Mouse (Mus musculus): ENCODE measurements at regions not wholly inside any gene's neighbourhood (a gene's known extent, or its start where the extent isn't known, plus 50 kb on each side); places are given as distances from the start of the nearest gene placed in this dataset.

DNA sequence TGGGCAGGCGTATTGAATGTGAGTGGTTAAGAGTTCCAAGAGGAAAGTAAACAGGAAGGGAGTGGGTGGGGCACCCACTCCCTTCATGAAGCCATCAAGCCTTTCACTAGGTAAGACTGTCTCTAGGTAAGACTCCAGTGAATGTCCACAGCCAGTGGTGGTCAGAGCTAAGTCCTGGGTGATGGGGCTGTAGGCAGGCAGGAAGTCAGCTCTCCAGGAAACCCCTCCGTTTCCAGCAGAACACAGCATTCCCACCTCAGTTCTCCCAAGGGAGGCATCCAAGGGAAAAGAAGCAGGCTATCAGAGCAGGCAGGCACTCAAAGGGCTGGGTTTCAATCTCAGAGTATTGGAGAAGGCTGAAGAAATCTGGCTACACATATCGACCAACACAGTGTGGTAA lies 66.2 kb downstream of the Tmem174 start:
- ATAC-seq (replicated peaks; ENCODE audit: insufficient number of reproducible peaks, low FRiP score, low TSS enrichment, low read depth) (no peak), DNase-seq (ENCODE audit: low spot score) (no peak)
- Histone ChIP-seq H3K9me3 (replicated peaks; ENCODE audit: control insufficient read depth, low read length) (no peaks in the 10 kb centered on the region), H3K36me3 (replicated peaks; ENCODE audit: control insufficient read depth, insufficient read depth, low read depth, low read length) (no peaks in the 10 kb centered on the region), H3K9ac (replicated peaks; ENCODE audit: low read length) (no peak overlapping the region), H3K27me3 (ENCODE audit: control insufficient read depth, insufficient read depth, low read length) (peaks cover 2% of the 10 kb centered on the region; the same call in 1 of the 2 replicates), H3K4me1 (ENCODE audit: control insufficient read depth, insufficient read depth, low read length) (peaks cover 10% of the 10 kb centered on the region), H3K4me2 (ENCODE audit: low read depth, low read length) (no peak overlapping the region), H3K27ac (replicated peaks; ENCODE audit: low read depth, low read length) (no peak overlapping the region), H3K4me3 (ENCODE audit: low read depth, low read length) (no peak overlapping the region)
- 40% methylated on average over 3 of the region's 3 CpGs for WGBS

DNA sequence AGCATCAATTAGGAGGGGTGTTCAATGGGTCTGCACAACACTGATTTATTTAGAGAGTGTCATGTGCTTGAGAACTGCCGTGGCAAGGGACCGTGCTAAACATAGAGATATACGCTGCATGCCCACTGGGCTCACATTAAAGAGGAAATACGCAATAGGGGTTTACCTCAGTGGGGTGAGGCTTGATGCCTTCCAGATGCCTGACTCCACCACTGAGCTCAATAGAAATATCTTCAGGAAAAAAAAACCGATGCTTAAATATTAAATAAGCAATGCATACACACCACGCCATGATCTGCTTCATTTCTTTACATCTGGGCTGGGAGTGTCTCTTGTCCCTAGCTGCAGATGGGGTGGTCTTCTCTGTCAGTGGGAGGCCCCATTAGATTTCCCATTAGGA lies 63.9 kb upstream of the Gm10320 start:
- Histone ChIP-seq H3K9me3 (replicated peaks; ENCODE audit: control insufficient read depth, low read length) (no peaks in the 10 kb centered on the region), H3K4me3 (ENCODE audit: low read depth, low read length) (no peak overlapping the region), H3K27me3 (ENCODE audit: control insufficient read depth, insufficient read depth, low read length) (no peaks in the 10 kb centered on the region), H3K9ac (replicated peaks; ENCODE audit: low read length) (no peak overlapping the region), H3K27ac (replicated peaks; ENCODE audit: low read depth, low read length) (no peak overlapping the region), H3K36me3 (replicated peaks; ENCODE audit: control insufficient read depth, insufficient read depth, low read depth, low read length) (no peaks in the 10 kb centered on the region), H3K4me2 (ENCODE audit: low read depth, low read length) (no peak overlapping the region), H3K4me1 (ENCODE audit: control insufficient read depth, insufficient read depth, low read length) (no peaks in the 10 kb centered on the region)
- ATAC-seq (replicated peaks; ENCODE audit: insufficient number of reproducible peaks, low FRiP score, low TSS enrichment, low read depth) (no peak), DNase-seq (ENCODE audit: low spot score) (peak; percentile 56)
- 38% methylated on average over 6 of the region's 6 CpGs for WGBS

DNA sequence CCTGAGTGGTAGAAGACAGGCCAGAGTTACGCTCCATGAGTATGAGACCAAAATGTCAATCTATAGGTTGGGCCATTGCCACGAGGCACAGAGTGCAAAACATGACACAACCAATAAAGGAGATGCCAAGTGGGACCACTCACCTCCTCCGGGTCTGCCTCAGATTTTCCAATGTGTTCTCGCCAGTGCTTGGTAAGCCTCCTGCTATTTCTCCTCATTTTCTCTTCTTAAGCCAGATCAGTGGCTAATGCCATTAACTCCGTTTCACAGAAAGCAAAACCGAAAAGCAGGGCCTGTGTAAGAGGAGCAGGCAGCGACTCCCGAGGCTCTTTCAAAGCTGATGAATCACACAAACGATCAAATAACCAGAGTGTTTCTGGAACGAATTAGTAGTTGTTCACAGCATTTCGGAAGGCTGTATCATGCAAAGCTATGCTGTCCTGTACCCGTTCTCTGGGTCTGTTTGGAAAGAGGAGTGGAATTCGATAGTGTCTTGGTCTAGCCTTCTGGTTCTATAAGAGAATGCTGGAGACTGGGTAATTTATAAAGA lies 59.7 kb upstream of the Gm10320 start:
- no peak overlapping the region for H3K27ac ChIP-seq (replicated peaks; ENCODE audit: low read depth, low read length)
- H3K27me3 ChIP-seq (ENCODE audit: control insufficient read depth, insufficient read depth, low read length) = no peaks in the 10 kb centered on the region
- no peaks in the 10 kb centered on the region for H3K9me3 ChIP-seq (replicated peaks; ENCODE audit: control insufficient read depth, low read length)
- H3K4me3 ChIP-seq (ENCODE audit: low read depth, low read length) = no peak overlapping the region
- H3K4me1 ChIP-seq (ENCODE audit: control insufficient read depth, insufficient read depth, low read length) = no peaks in the 10 kb centered on the region
- WGBS = 56% methylated on average over 13 of the region's 13 CpGs
- H3K9ac ChIP-seq (replicated peaks; ENCODE audit: low read length) = no peak overlapping the region
- ATAC-seq (replicated peaks; ENCODE audit: insufficient number of reproducible peaks, low FRiP score, low TSS enrichment, low read depth) (no peak), DNase-seq (ENCODE audit: low spot score) (peak; percentile 66)
- H3K4me2 ChIP-seq (ENCODE audit: low read depth, low read length) = no peak overlapping the region
- no peaks in the 10 kb centered on the region for H3K36me3 ChIP-seq (replicated peaks; ENCODE audit: control insufficient read depth, insufficient read depth, low read depth, low read length)

DNA sequence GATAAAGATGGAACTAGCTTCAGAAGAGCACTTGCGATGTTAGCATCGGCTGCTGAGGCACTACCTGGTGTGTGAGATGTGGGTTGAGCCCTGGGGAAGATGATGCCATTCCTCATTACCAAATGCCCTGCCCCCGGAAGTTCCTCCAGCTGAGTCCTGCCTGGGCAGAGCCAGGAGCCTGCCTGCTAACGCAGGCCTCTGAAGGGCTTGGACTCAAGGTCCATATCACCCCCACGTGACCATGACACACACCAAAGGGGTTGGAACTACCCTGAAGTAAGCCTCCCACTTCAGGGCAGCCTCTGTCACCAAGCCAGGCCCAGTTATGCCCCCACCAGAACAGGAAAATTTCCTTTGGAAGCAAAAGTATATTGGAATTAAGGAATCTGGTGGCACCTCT lies 55.4 kb upstream of the Gm10320 start:
- 80% methylated on average over 5 of the region's 5 CpGs for WGBS
- H3K4me2 ChIP-seq (ENCODE audit: low read depth, low read length) = no peak overlapping the region
- ATAC-seq (replicated peaks; ENCODE audit: insufficient number of reproducible peaks, low FRiP score, low TSS enrichment, low read depth) = no peak

DNA sequence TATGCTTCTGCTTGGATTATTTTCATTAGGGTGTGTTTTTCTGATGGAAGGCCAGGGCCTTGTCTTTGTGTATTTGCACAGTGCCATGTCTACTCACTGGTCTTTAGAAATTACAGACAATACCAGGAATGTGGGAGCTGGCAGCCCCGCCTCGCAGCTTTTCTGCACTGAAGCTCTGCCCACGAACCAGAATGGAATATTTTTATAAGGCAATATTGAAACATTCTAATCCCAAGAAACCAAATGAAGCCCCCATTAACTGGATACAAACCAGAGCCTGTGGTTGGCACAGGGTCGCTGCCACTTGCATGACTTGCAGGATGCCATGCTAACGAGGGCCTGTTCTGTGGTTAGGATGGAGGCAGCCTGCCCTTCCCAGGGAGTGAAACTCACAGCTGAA lies 54.3 kb upstream of the Gm10320 start:
- no peak for ATAC-seq (replicated peaks; ENCODE audit: insufficient number of reproducible peaks, low FRiP score, low TSS enrichment, low read depth)
- 47% methylated on average over 5 of the region's 5 CpGs for WGBS
- H3K4me3 ChIP-seq (ENCODE audit: low read depth, low read length) = no peak overlapping the region
- DNase-seq (ENCODE audit: low spot score) = no peak
- H3K27me3 ChIP-seq (ENCODE audit: control insufficient read depth, insufficient read depth, low read length) = no peaks in the 10 kb centered on the region
- H3K4me2 ChIP-seq (ENCODE audit: low read depth, low read length) = no peak overlapping the region
- no peak overlapping the region for H3K9ac ChIP-seq (replicated peaks; ENCODE audit: low read length)
- no peaks in the 10 kb centered on the region for H3K36me3 ChIP-seq (replicated peaks; ENCODE audit: control insufficient read depth, insufficient read depth, low read depth, low read length)
- H3K27ac ChIP-seq (replicated peaks; ENCODE audit: low read depth, low read length) = no peak overlapping the region
- no peaks in the 10 kb centered on the region for H3K4me1 ChIP-seq (ENCODE audit: control insufficient read depth, insufficient read depth, low read length)
- H3K9me3 ChIP-seq (replicated peaks; ENCODE audit: control insufficient read depth, low read length) = no peaks in the 10 kb centered on the region

More for the DNA sequence above, 55.4 kb upstream of the Gm10320 start:
- no peaks in the 10 kb centered on the region for H3K36me3 ChIP-seq (replicated peaks; ENCODE audit: control insufficient read depth, insufficient read depth, low read depth, low read length)
- H3K27ac ChIP-seq (replicated peaks; ENCODE audit: low read depth, low read length) = no peak overlapping the region
- DNase-seq (ENCODE audit: low spot score) = no peak
- no peaks in the 10 kb centered on the region for H3K27me3 ChIP-seq (ENCODE audit: control insufficient read depth, insufficient read depth, low read length)
- no peak overlapping the region for H3K9ac ChIP-seq (replicated peaks; ENCODE audit: low read length)
- no peaks in the 10 kb centered on the region for H3K9me3 ChIP-seq (replicated peaks; ENCODE audit: control insufficient read depth, low read length)
- no peak overlapping the region for H3K4me3 ChIP-seq (ENCODE audit: low read depth, low read length)
- no peaks in the 10 kb centered on the region for H3K4me1 ChIP-seq (ENCODE audit: control insufficient read depth, insufficient read depth, low read length)

DNA sequence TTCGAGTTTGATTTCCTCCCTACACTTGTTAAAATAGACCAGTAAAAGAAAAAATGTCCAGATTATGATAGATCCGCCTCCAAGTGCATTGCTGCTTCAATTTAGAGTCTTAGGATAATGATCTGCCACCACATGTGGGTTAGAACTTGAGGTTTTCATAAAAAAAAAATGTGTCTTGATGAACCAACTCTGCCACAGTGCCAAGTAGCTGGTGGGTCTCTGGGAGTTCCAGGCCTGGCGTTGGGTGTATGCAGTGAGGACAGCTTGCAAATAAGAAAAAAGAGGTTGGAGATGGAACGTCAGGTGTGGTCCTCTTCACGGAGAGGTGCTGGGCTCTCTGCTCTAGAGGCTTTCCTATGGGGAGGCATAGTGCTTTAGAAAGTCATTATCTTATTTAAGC lies 53.6 kb upstream of the Gm10320 start:
- DNase-seq (ENCODE audit: low spot score) = no peak
- H3K4me3 ChIP-seq (ENCODE audit: low read depth, low read length) = no peak overlapping the region
- no peaks in the 10 kb centered on the region for H3K36me3 ChIP-seq (replicated peaks; ENCODE audit: control insufficient read depth, insufficient read depth, low read depth, low read length)
- no peak overlapping the region for H3K4me2 ChIP-seq (ENCODE audit: low read depth, low read length)
- H3K9ac ChIP-seq (replicated peaks; ENCODE audit: low read length) = no peak overlapping the region
- H3K4me1 ChIP-seq (ENCODE audit: control insufficient read depth, insufficient read depth, low read length) = no peaks in the 10 kb centered on the region
- no peaks in the 10 kb centered on the region for H3K9me3 ChIP-seq (replicated peaks; ENCODE audit: control insufficient read depth, low read length)
- H3K27me3 ChIP-seq (ENCODE audit: control insufficient read depth, insufficient read depth, low read length) = no peaks in the 10 kb centered on the region
- no peak overlapping the region for H3K27ac ChIP-seq (replicated peaks; ENCODE audit: low read depth, low read length)
- ATAC-seq (replicated peaks; ENCODE audit: insufficient number of reproducible peaks, low FRiP score, low TSS enrichment, low read depth) = no peak
- 61% methylated on average over 5 of the region's 5 CpGs for WGBS

DNA sequence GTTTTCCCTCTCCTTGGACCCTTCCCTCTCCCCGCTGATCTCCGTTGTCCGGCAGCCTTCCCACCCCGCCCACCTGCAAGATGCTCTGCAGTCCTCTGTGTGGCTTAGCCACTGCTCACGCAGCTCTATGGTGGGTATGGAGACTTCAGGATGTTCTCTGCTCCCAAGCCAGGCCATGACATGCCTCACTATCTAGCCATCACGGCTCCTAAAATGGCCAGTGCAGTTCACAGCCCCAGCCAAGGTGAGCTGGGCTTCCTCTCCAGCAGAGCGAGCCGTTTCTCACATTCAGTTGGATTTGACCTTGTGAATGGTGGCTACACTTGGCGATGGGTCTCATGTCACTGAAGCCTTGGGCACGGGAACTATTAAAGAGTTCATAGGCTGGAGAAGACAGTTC lies 52.2 kb upstream of the Gm10320 start:
- no peak overlapping the region for H3K4me3 ChIP-seq (ENCODE audit: low read depth, low read length)
- H3K9me3 ChIP-seq (replicated peaks; ENCODE audit: control insufficient read depth, low read length) = no peaks in the 10 kb centered on the region
- H3K9ac ChIP-seq (replicated peaks; ENCODE audit: low read length) = no peak overlapping the region
- DNase-seq (ENCODE audit: low spot score) (no peak), ATAC-seq (replicated peaks; ENCODE audit: insufficient number of reproducible peaks, low FRiP score, low TSS enrichment, low read depth) (no peak)
- H3K27me3 ChIP-seq (ENCODE audit: control insufficient read depth, insufficient read depth, low read length) = no peaks in the 10 kb centered on the region
- WGBS = 89% methylated on average over 10 of the region's 10 CpGs
- no peaks in the 10 kb centered on the region for H3K36me3 ChIP-seq (replicated peaks; ENCODE audit: control insufficient read depth, insufficient read depth, low read depth, low read length)
- H3K4me2 ChIP-seq (ENCODE audit: low read depth, low read length) = no peak overlapping the region
- no peaks in the 10 kb centered on the region for H3K4me1 ChIP-seq (ENCODE audit: control insufficient read depth, insufficient read depth, low read length)
- no peak overlapping the region for H3K27ac ChIP-seq (replicated peaks; ENCODE audit: low read depth, low read length)
